Mouse (Mus musculus) ZHBTc4 (cell line): ENCODE data around the gene Sox2.

Experiments used
- DNase-seq: peaks from one replicate; pipeline ENCODE4 v3.0.0-alpha.2; 2011; ENCODE audit warnings: low read depth, low spot score

Gene Sox2

DNA sequence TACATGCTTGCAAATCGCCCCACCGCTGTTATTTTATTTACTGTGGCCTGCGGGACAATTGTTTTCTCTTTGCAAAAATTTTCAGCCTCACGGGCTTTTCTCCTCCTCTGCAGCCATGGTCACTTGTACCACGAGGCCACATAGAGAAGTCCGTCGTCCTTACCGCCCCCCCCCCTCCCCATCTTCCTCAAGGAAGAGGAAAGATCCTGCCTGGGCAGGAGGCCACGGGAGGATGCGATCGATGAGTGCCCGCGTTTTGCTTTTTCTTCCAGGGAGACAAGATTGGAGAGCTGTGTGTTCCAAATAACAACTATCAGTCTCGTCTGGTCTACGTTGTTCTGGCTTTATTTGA lies 42.2 kb downstream of the Sox2 start:
- DNase-seq: no peak
